Mouse (Mus musculus): ENCODE results near the gene Tbcb. TPM values are rescaled to one million over a fixed set of nuclear protein-coding genes. Genes with fewer than 3 reads are reported as not detected.
A peak's percentile ranks its signal among the peaks of the same experiment; 100 is the strongest.

Tbcb gene
- polyA plus RNA-seq, 1 experiment from 2014 or later = 184 TPM

DNA sequence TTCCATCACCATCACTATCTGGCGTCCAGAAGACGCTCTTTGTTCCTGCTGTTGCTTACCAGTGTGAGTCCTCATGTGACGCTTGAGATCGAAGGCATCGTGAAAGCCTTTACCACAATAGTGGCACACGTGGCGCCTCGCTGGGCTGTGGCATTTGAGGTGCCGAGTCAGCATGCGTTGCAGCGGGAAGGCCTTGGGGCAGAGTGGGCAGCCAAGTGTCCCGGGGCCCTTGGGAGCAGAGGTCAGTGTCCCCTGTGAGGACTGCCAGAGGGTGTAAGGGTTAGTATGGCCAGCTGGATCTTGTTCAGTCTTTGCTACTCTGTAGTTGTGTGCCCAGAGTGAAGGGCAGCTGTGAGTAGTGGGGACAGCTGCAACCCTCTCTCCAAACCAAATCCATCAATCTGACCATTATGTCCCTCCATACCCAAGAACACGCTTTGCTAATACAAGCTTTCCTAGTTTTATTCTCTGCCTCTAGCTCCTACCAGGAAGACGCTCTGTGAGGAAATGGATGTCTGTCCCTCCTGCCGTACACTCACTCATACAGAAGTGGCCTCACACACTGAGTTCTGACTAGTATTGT, 2.3 kb upstream of the Tbcb start:
- Histone ChIP-seq H3K4me2 (no peak overlapping the region), H3K9ac (ENCODE audit: low read depth, low read length) (no peak overlapping the region), H3K4me1 (ENCODE audit: control insufficient read depth, insufficient read depth, low read length) (peaks cover 6% of the 10 kb centered on the region; the same call in 1 of the 2 replicates), H3K36me3 (ENCODE audit: control insufficient read depth, insufficient read depth, low read length) (no peaks in the 10 kb centered on the region; the same call in 1 of the 2 replicates), H3K27me3 (ENCODE audit: control insufficient read depth, insufficient read depth, low read length) (no peaks in the 10 kb centered on the region), H3K9me3 (replicated peaks; ENCODE audit: control insufficient read depth, low read length) (no peaks in the 10 kb centered on the region), H3K4me3 (ENCODE audit: low read depth, low read length) (no peak overlapping the region), H3K27ac (ENCODE audit: low read depth, low read length) (no peak overlapping the region)
- no peak for ATAC-seq (replicated peaks; ENCODE audit: insufficient number of reproducible peaks, low FRiP score, low TSS enrichment)
- WGBS (ENCODE audit: insufficient replicate concordance) = 94% methylated on average over 15 of the region's 15 CpGs

DNA sequence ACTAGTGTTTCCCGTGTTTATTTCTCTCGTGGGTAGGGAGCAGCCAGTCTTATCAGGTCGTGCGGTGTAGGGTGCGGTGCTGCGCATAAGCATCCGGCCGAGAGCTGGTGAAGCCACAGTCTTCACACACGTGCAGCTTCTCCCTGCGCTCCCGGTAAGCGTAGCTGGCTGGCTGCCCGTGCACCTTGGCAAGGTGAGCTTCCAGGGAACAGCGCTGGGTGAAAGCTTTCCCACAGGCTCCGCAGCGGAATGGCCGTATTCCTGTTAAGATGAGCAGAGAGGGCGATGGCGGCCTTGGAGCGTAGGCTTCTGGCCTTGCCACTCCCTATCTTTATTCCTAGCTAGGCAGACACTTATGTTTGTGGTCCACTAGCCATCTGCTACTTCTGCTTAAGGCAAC, 1.3 kb upstream of the Tbcb start:
- 86% methylated on average over 20 of the region's 20 CpGs for WGBS (ENCODE audit: insufficient replicate concordance)
- Histone ChIP-seq H3K27ac (ENCODE audit: low read depth, low read length) (no peak overlapping the region), H3K9me3 (replicated peaks; ENCODE audit: control insufficient read depth, low read length) (no peaks in the 10 kb centered on the region), H3K36me3 (ENCODE audit: control insufficient read depth, insufficient read depth, low read length) (no peaks in the 10 kb centered on the region; the same call in 1 of the 2 replicates), H3K27me3 (ENCODE audit: control insufficient read depth, insufficient read depth, low read length) (no peaks in the 10 kb centered on the region), H3K4me1 (ENCODE audit: control insufficient read depth, insufficient read depth, low read length) (peaks cover 6% of the 10 kb centered on the region; the same call in 1 of the 2 replicates), H3K4me2 (peak overlapping the region; percentile 80; the same call in 1 of the 2 replicates), H3K9ac (ENCODE audit: low read depth, low read length) (no peak overlapping the region), H3K4me3 (ENCODE audit: low read depth, low read length) (peak overlapping the region; percentile 85; the same call in 1 of the 2 replicates)
- ATAC-seq (replicated peaks; ENCODE audit: insufficient number of reproducible peaks, low FRiP score, low TSS enrichment) = no peak

GRCm38 (mm10) chr7:30232631-30233148, 618 bp upstream of the Tbcb start:
- H3K36me3 ChIP-seq (ENCODE audit: control insufficient read depth, insufficient read depth, low read length) = no peaks in the 10 kb centered on the region; the same call in 1 of the 2 replicates
- peak overlapping the region; percentile 85 for H3K4me3 ChIP-seq (ENCODE audit: low read depth, low read length)
- WGBS (ENCODE audit: insufficient replicate concordance) = 4% methylated on average over 24 of the region's 24 CpGs
- peak overlapping the region; percentile 80 for H3K4me2 ChIP-seq
- H3K9me3 ChIP-seq (replicated peaks; ENCODE audit: control insufficient read depth, low read length) = no peaks in the 10 kb centered on the region
- H3K4me1 ChIP-seq (ENCODE audit: control insufficient read depth, insufficient read depth, low read length) = peaks cover 6% of the 10 kb centered on the region; the same call in 1 of the 2 replicates
- H3K27me3 ChIP-seq (ENCODE audit: control insufficient read depth, insufficient read depth, low read length) = no peaks in the 10 kb centered on the region
- ATAC-seq (replicated peaks; ENCODE audit: insufficient number of reproducible peaks, low FRiP score, low TSS enrichment) = no peak; the same call in 1 of the 2 replicates
- H3K9ac ChIP-seq (ENCODE audit: low read depth, low read length) = peak overlapping the region; percentile 86
- H3K27ac ChIP-seq (ENCODE audit: low read depth, low read length) = peak overlapping the region; percentile 86

DNA sequence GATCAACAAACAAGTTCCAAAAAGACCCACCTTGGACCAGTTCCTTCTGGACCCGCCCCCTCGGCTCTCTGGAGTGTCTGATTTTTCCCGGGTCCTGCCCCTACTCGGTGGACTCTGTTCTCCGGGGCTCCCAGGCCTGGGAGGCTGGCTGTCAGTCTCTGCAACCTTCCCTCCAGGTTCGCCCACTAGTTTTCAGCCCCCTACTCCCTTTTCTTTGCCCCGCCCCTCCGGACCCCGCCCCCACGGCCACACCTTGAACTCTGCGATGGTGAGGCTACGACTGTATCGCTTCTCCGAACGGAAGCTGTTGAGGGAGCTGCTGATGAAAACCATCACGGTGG, 774 bp downstream of the Tbcb start:
- H3K4me3 ChIP-seq (ENCODE audit: low read depth, low read length) = peak overlapping the region; percentile 85
- H3K9ac ChIP-seq (ENCODE audit: low read depth, low read length) = peak overlapping the region; percentile 75
- peaks cover 7% of the 10 kb centered on the region for H3K36me3 ChIP-seq (ENCODE audit: control insufficient read depth, insufficient read depth, low read length)
- under 1% methylated on average over 16 of the region's 16 CpGs for WGBS (ENCODE audit: insufficient replicate concordance)
- H3K4me2 ChIP-seq = peak overlapping the region; percentile 80
- H3K9me3 ChIP-seq (replicated peaks; ENCODE audit: control insufficient read depth, low read length) = no peaks in the 10 kb centered on the region
- peaks cover 6% of the 10 kb centered on the region; the same call in 1 of the 2 replicates for H3K4me1 ChIP-seq (ENCODE audit: control insufficient read depth, insufficient read depth, low read length)
- H3K27me3 ChIP-seq (ENCODE audit: control insufficient read depth, insufficient read depth, low read length) = no peaks in the 10 kb centered on the region
- peak overlapping the region; percentile 86 for H3K27ac ChIP-seq (ENCODE audit: low read depth, low read length)
- ATAC-seq (replicated peaks; ENCODE audit: insufficient number of reproducible peaks, low FRiP score, low TSS enrichment) = peak; percentile 18; the same call in 1 of the 2 replicates

- no peaks in the 10 kb centered on the region for H3K9me3 ChIP-seq (replicated peaks; ENCODE audit: control insufficient read depth, low read length)
- no peak for ATAC-seq (replicated peaks; ENCODE audit: insufficient number of reproducible peaks, low FRiP score, low TSS enrichment)
- H3K4me2 ChIP-seq = no peak overlapping the region
- peaks cover 5% of the 10 kb centered on the region; the same call in 1 of the 2 replicates for H3K4me1 ChIP-seq (ENCODE audit: control insufficient read depth, insufficient read depth, low read length)
- H3K9ac ChIP-seq (ENCODE audit: low read depth, low read length) = no peak overlapping the region
- H3K36me3 ChIP-seq (ENCODE audit: control insufficient read depth, insufficient read depth, low read length) = peaks cover 30% of the 10 kb centered on the region
- H3K27me3 ChIP-seq (ENCODE audit: control insufficient read depth, insufficient read depth, low read length) = no peaks in the 10 kb centered on the region
- 88% methylated on average over 12 of the region's 12 CpGs for WGBS (ENCODE audit: insufficient replicate concordance)
- H3K4me3 ChIP-seq (ENCODE audit: low read depth, low read length) = no peak overlapping the region
- no peak overlapping the region for H3K27ac ChIP-seq (ENCODE audit: low read depth, low read length)
Measured at GRCm38 (mm10) chr7:30224206-30224605, 7.9 kb downstream of the Tbcb start.

GRCm38 (mm10) chr7:30222205-30222604, 9.9 kb downstream of the Tbcb start:
- no peak for ATAC-seq (replicated peaks; ENCODE audit: insufficient number of reproducible peaks, low FRiP score, low TSS enrichment)
- 86% methylated on average over 5 of the region's 5 CpGs for WGBS (ENCODE audit: insufficient replicate concordance)
- H3K36me3 ChIP-seq (ENCODE audit: control insufficient read depth, insufficient read depth, low read length) = peaks cover 26% of the 10 kb centered on the region
- H3K4me1 ChIP-seq (ENCODE audit: control insufficient read depth, insufficient read depth, low read length) = peaks cover 5% of the 10 kb centered on the region; the same call in 1 of the 2 replicates
- no peak overlapping the region for H3K27ac ChIP-seq (ENCODE audit: low read depth, low read length)
- no peak overlapping the region for H3K9ac ChIP-seq (ENCODE audit: low read depth, low read length)
- H3K4me3 ChIP-seq (ENCODE audit: low read depth, low read length) = no peak overlapping the region
- no peak overlapping the region for H3K4me2 ChIP-seq
- no peaks in the 10 kb centered on the region for H3K9me3 ChIP-seq (replicated peaks; ENCODE audit: control insufficient read depth, low read length)
- no peaks in the 10 kb centered on the region for H3K27me3 ChIP-seq (ENCODE audit: control insufficient read depth, insufficient read depth, low read length)

DNA sequence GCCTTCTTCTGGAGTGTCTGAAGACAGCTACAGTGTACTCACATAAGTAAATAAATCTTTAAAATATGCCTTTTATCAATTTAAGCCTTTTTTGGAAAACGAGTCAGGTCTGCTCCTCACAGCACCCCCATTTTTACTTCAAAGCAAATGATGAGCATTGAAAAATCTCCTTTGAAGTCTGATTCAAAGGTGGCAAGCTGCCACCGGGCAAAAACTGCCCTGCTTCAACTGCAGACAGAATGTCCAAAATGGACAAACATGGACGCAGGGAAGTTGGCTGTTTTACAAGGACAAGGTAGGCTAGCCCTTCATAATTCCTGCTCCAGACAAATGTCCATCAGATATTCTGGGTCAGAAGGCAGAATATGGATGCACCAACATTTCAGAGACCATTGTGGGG, 10.6 kb downstream of the Tbcb start:
- no peak overlapping the region for H3K4me2 ChIP-seq
- WGBS (ENCODE audit: insufficient replicate concordance) = 78% methylated on average over 3 of the region's 3 CpGs
- ATAC-seq (replicated peaks; ENCODE audit: insufficient number of reproducible peaks, low FRiP score, low TSS enrichment) = no peak
- no peaks in the 10 kb centered on the region for H3K9me3 ChIP-seq (replicated peaks; ENCODE audit: control insufficient read depth, low read length)
- peaks cover 5% of the 10 kb centered on the region; the same call in 1 of the 2 replicates for H3K4me1 ChIP-seq (ENCODE audit: control insufficient read depth, insufficient read depth, low read length)
- no peak overlapping the region for H3K27ac ChIP-seq (ENCODE audit: low read depth, low read length)
- no peak overlapping the region for H3K4me3 ChIP-seq (ENCODE audit: low read depth, low read length)
- no peaks in the 10 kb centered on the region for H3K27me3 ChIP-seq (ENCODE audit: control insufficient read depth, insufficient read depth, low read length)
- peaks cover 25% of the 10 kb centered on the region for H3K36me3 ChIP-seq (ENCODE audit: control insufficient read depth, insufficient read depth, low read length)
- H3K9ac ChIP-seq (ENCODE audit: low read depth, low read length) = no peak overlapping the region

GRCm38 (mm10) chr7:30220008-30220356, 12.1 kb downstream of the Tbcb start:
- ATAC-seq (replicated peaks; ENCODE audit: insufficient number of reproducible peaks, low FRiP score, low TSS enrichment) = no peak
- 22% methylated on average over 11 of the region's 11 CpGs for WGBS (ENCODE audit: insufficient replicate concordance)
- Histone ChIP-seq H3K9me3 (replicated peaks; ENCODE audit: control insufficient read depth, low read length) (no peaks in the 10 kb centered on the region), H3K27me3 (ENCODE audit: control insufficient read depth, insufficient read depth, low read length) (no peaks in the 10 kb centered on the region), H3K4me2 (peak overlapping the region; percentile 96), H3K27ac (ENCODE audit: low read depth, low read length) (no peak overlapping the region), H3K9ac (ENCODE audit: low read depth, low read length) (peak overlapping the region; percentile 72), H3K4me3 (ENCODE audit: low read depth, low read length) (peak overlapping the region; percentile 52), H3K36me3 (ENCODE audit: control insufficient read depth, insufficient read depth, low read length) (peaks cover 15% of the 10 kb centered on the region), H3K4me1 (ENCODE audit: control insufficient read depth, insufficient read depth, low read length) (peaks cover 5% of the 10 kb centered on the region; the same call in 1 of the 2 replicates)
